Mouse (Mus musculus): ENCODE data around the gene Gm11437. TPM values are rescaled to one million over a fixed set of nuclear protein-coding genes. Genes with fewer than 3 reads are reported as not detected.

The Gm11437 gene
- polyA plus RNA-seq (2012; rRNA removed), result not detected in 2 replicates

DNA sequence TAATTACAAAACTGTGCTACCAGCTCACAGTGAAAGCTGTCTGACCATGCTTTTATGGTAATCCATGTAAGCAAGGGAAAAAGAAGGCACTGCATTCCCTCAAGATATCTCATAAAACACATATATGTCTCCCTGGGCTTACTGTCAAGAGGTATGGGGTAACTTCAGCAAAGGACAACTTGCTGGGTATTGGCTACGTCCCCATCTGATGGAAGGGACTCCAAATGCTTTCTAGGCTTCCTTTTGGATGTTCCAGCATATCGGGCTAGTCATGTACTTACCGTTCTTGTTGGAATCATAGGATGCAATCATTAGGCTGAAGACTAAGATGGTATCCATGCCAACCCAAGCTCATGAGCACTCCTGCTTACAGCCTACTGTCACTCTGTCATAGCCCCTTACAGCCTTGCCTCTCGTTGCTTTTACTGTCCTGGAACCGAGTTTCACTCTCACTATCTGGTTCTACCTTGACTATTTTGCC is at the start of gene Gm11437:
Gene Gm11437, minus strand, starts transcription at position 431 of the 481 bp plus-strand sequence.

DNA sequence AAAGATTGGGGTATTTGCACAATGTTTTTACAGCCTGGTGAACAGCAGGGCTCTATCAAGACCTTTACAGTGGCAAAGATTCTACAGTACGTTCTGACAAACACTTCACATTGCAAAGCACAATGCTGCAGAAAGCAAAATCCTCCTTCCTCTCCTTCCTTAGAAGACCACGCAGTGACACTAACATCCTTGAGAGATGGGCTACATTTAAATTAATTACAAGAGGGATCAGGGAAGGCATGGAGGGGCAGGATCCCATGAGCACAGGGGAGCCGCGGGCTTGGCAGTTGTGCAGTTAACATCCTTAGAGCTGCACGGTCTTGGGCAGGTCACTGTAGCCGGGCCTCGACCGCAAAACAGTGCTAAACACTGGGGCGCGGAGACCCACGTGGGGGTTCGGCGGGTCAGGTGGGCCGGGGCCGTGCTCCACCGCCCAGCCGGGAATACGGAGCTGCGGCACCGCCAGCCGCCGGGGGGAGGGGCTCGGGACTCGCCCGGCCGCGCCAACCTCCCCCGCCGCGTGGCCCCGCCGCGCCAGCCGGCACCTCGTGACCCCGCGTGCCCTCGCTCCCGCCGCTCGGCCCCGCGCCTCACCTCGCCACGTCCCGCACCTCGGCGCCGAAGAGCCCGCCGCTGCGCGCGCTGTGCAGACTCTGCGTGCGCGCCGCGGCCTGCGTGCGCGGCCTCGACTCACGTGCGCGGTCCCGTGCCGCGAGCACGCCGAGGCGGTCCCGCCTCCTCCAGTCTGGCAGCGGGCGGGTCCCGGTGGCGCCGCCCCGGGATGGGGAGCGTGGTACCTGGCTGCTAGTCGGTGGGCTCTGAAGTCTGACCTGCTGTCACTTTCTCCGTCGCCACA is 38.1 kb downstream of the Gm11437 start, which contains the start of the genes Tada2a and Acaca:
Gene Tada2a, minus strand, starts transcription at position 658 of the 856 bp plus-strand sequence.
Gene Acaca, plus strand, starts transcription at position 730 of the 856 bp plus-strand sequence.

Other genes starting within 250 kb of the Gm11437 start
- gene Ddx52, start 225.4 kb downstream of the Gm11437 start, polyA plus RNA-seq (2012; rRNA removed), result 15.7 and 16.9 TPM in 2 replicates
- gene Synrg, start 203.0 kb downstream of the Gm11437 start, polyA plus RNA-seq (2012; rRNA removed), result 22.9 and 24.8 TPM in 2 replicates
- 11.0 and 11.5 TPM in 2 replicates for gene Dusp14, start 98.2 kb downstream of the Gm11437 start, polyA plus RNA-seq (2012; rRNA removed)
- 45.8 and 49.9 TPM in 2 replicates for gene Tada2a, start 37.9 kb downstream of the Gm11437 start, polyA plus RNA-seq (2012; rRNA removed)
- gene Acaca, start 37.8 kb downstream of the Gm11437 start, polyA plus RNA-seq (2012; rRNA removed), result 38.6 and 39.5 TPM in 2 replicates

All from central nervous system, embryonic 18 days (tissue).